Mouse (Mus musculus) E14TG2a.4 (cell line): ENCODE data around the gene Rab11fip4.

Experiments used
- H3K27me3 ChIP-seq: 2 replicates; pipeline ENCODE4 v1.6.1; 2014; ENCODE audit warnings: low read length, control low read depth; ENCODE audit not compliant: insufficient read depth
- H3K36me3 ChIP-seq: 2 replicates; pipeline ENCODE4 v1.6.1; 2014; ENCODE audit warnings: low read length, control low read depth; ENCODE audit not compliant: insufficient read depth
- H3K4me1 ChIP-seq: replicated peaks from 2 replicates; pipeline ENCODE4 v1.6.1; 2014; ENCODE audit warnings: low read depth, low read length, control low read depth
- H3K4me3 ChIP-seq: replicated peaks from 2 replicates; pipeline ENCODE4 v1.5.1; 2014; ENCODE audit warnings: mild to moderate bottlenecking, low read length
- H3K9me3 ChIP-seq: 2 replicates; pipeline ENCODE4 v1.6.1; 2014; ENCODE audit warnings: low read length, control low read depth
- CTCF ChIP-seq: conservative IDR thresholded peaks from 2 replicates; pipeline ENCODE4 v1.5.1; 2014; ENCODE audit warnings: low read length
- NANOG ChIP-seq: IDR thresholded peaks from 2 replicates; pipeline ENCODE4 v1.6.1; 2014; ENCODE audit warnings: borderline replicate concordance, low read length, mixed read lengths
- POU5F1 ChIP-seq: IDR thresholded peaks from 2 replicates; pipeline ENCODE4 v1.6.1; 2014; ENCODE audit warnings: low read length, borderline replicate concordance

Rab11fip4 gene

GRCm38 (mm10) chr11:79717271-79717670 lies 126.3 kb downstream of the Rab11fip4 start:
- Histone ChIP-seq H3K4me1 (peaks cover 54% of the 10 kb centered on the region), H3K9me3 (no peaks in the 10 kb centered on the region)
- no peak for TF ChIP-seq NANOG
- no peak for TF ChIP-seq POU5F1
- no peak for TF ChIP-seq CTCF

DNA sequence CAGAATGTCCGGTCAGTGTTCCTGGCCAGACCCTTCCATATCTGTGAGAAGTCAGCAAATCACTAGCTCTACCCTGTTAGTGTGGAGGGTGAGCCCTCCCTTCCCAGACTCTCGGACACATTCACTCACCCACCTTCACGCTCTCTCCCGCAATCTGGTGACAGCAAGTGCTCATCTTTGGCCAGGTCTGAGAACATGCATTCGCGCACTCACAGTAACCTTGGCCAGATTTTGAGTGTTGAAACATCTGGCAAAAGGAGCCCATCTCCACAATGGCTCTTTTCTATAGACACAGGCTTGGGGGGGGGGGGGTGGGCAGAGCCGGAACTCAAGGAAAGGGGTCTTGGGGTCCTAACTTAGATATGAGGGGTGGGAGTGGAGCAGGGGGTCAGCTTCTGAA lies 126.8 kb downstream of the Rab11fip4 start:
- Histone ChIP-seq H3K4me1 (peaks cover 60% of the 10 kb centered on the region), H3K36me3 (no peaks in the 10 kb centered on the region), H3K4me3 (no peak overlapping the region), H3K9me3 (no peaks in the 10 kb centered on the region), H3K27me3 (peaks cover 23% of the 10 kb centered on the region)
- no peak for TF ChIP-seq POU5F1
- TF ChIP-seq CTCF = no peak
- no peak for TF ChIP-seq NANOG

More at GRCm38 (mm10) chr11:79717271-79717670, 126.3 kb downstream of the Rab11fip4 start:
- H3K4me3 ChIP-seq = no peak overlapping the region; the same call in 1 of the 2 replicates
- H3K36me3 ChIP-seq = no peaks in the 10 kb centered on the region
- peaks cover 28% of the 10 kb centered on the region for H3K27me3 ChIP-seq

- Histone ChIP-seq H3K4me3 (no peak overlapping the region), H3K36me3 (no peaks in the 10 kb centered on the region), H3K27me3 (peaks cover 19% of the 10 kb centered on the region), H3K9me3 (no peaks in the 10 kb centered on the region), H3K4me1 (peaks cover 64% of the 10 kb centered on the region)
- TF ChIP-seq CTCF (no peak), POU5F1 (no peak), NANOG (no peak)
Measured at GRCm38 (mm10) chr11:79718202-79718601, 127.2 kb downstream of the Rab11fip4 start.

- no peak for TF ChIP-seq NANOG
- TF ChIP-seq POU5F1 = no peak
- TF ChIP-seq CTCF = no peak
- peaks cover 70% of the 10 kb centered on the region for H3K4me1 ChIP-seq
- no peaks in the 10 kb centered on the region for H3K36me3 ChIP-seq
- H3K27me3 ChIP-seq = peaks cover 13% of the 10 kb centered on the region
- H3K9me3 ChIP-seq = no peaks in the 10 kb centered on the region
- H3K4me3 ChIP-seq = no peak overlapping the region
Measured at GRCm38 (mm10) chr11:79718829-79719346, 127.9 kb downstream of the Rab11fip4 start.

- H3K4me1 ChIP-seq = peaks cover 60% of the 10 kb centered on the region
- H3K27me3 ChIP-seq = no peaks in the 10 kb centered on the region
- no peak for TF ChIP-seq CTCF
- no peak for TF ChIP-seq NANOG
- no peak for TF ChIP-seq POU5F1
- no peak overlapping the region for H3K4me3 ChIP-seq
- H3K9me3 ChIP-seq = no peaks in the 10 kb centered on the region
- no peaks in the 10 kb centered on the region for H3K36me3 ChIP-seq
Measured at GRCm38 (mm10) chr11:79720737-79721136, 129.7 kb downstream of the Rab11fip4 start.

- H3K9me3 ChIP-seq = no peaks in the 10 kb centered on the region
- TF ChIP-seq NANOG (no peak), POU5F1 (no peak), CTCF (no peak)
- no peaks in the 10 kb centered on the region for H3K36me3 ChIP-seq
- H3K27me3 ChIP-seq = peaks cover 3% of the 10 kb centered on the region; the same call in 1 of the 2 replicates
- H3K4me3 ChIP-seq = no peak overlapping the region
- peaks cover 41% of the 10 kb centered on the region for H3K4me1 ChIP-seq
Measured at GRCm38 (mm10) chr11:79722811-79723210, 131.8 kb downstream of the Rab11fip4 start.

DNA sequence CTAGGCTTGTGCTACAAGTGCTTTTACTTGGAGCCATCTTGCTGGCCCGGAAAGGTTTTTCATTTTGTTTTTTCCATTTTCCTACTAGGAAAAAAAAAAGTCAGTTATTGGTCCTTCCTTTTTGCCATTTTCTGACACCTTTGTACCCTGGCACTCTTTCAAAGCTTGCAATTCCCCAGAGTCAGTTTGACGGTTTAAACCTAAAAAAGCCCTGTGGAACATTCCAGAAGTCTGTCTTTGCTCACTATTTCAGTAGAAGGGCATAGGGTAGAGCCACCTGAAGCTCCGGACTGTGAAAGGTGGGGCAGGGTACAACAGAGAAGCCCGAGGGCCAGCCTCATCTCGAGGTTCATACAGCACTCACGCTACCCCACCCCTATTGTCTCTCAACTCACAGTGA lies 134.0 kb downstream of the Rab11fip4 start:
- no peaks in the 10 kb centered on the region for H3K36me3 ChIP-seq
- TF ChIP-seq CTCF (no peak), NANOG (no peak), POU5F1 (no peak)
- no peaks in the 10 kb centered on the region for H3K9me3 ChIP-seq
- no peak overlapping the region for H3K4me3 ChIP-seq
- peaks cover 41% of the 10 kb centered on the region for H3K4me1 ChIP-seq
- peaks cover 3% of the 10 kb centered on the region; the same call in 1 of the 2 replicates for H3K27me3 ChIP-seq

- Histone ChIP-seq H3K27me3 (peaks cover 3% of the 10 kb centered on the region; the same call in 1 of the 2 replicates), H3K4me3 (peak overlapping the region; percentile 45; the same call in 1 of the 2 replicates), H3K9me3 (peaks cover 4% of the 10 kb centered on the region; the same call in 1 of the 2 replicates), H3K4me1 (peaks cover 35% of the 10 kb centered on the region), H3K36me3 (no peaks in the 10 kb centered on the region)
- TF ChIP-seq NANOG = no peak
- TF ChIP-seq POU5F1 = no peak
- no peak for TF ChIP-seq CTCF
Measured at GRCm38 (mm10) chr11:79729231-79730047, 138.4 kb downstream of the Rab11fip4 start.
